Mouse (Mus musculus): ENCODE data around the gene Rnf144b.

Gene Rnf144b

DNA sequence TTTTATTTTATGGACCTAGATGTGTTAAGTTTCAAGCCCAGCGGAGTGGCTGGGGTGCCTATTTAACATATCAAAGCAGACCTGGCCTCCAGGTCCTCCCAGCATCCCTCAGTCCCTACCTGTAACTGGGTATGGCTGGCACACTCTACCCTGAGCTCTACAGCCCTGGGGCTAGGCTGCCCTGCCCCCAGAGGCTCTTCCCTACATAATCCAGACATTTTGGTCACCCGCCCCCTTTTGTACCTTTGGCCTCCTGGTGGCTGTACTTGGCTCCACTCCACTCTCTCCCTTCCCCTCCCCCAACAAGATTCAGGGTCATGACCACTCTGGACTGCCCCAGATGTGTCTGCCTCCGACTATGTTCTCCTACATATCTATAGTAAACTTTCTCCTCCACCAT is 2.0 kb downstream of the Rnf144b start:
- no peak for DNase-seq (ENCODE audit: low spot score in 2 of 2)

DNA sequence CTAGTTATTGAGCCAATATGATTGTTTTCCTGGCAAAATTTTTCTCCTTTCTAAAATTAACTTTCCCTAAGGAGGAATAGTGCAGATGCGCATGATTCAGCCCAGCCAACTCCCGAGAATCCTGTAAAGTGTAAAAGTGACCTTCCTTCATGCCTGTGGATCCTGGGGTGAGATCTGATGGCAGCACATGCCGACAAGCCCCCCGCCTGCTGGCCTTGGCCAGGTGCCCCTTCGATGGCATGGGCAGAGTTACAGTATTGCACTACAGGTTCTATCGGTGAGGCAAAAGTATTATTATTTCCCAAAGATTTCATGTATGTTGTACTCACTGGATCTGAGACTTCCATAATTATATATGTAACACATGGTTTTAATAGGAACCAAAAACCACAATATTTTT is 2.5 kb downstream of the Rnf144b start:
- DNase-seq (ENCODE audit: low spot score in 2 of 2): no peak

DNA sequence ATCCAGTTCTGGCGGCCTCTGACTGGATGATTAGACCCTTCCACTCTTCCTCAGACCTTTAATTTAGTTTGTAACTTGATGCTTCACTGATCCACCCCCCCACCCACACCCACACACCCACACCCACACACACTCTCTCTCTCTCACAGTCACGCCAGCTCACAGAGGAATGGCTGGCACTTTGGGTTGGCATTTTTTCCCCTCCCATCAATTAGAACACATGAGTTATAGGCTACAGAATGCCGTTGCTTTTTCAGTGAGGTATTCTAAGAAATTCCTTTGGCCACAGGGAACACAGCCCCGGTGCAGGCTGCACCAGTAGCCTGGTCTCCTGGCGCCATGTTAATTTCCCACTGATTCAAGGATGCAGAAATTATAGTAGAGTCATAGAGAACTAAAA is 3.1 kb downstream of the Rnf144b start:
- DNase-seq (ENCODE audit: low spot score in 2 of 2): no peak

DNA sequence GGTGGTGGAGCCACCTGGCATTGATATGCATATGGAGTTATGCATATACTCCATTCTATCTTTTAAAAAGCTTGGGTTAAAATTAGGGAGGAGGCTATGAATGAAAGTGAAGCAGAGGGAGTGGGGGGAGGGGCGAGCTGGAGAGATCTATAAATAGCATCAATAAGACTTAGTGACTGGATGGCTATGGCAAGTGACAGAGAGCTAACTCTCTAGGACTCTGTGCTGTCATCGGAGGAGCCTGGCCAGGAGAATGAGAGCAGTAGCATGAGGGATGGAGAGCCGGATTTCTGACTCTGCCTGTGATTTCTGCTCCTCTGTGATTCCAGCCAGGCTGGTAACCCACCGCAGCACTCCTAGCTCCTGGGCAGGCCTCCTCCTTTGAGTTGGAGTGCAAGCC is 6.6 kb downstream of the Rnf144b start:
- DNase-seq (ENCODE audit: low spot score in 2 of 2): no peak

DNA sequence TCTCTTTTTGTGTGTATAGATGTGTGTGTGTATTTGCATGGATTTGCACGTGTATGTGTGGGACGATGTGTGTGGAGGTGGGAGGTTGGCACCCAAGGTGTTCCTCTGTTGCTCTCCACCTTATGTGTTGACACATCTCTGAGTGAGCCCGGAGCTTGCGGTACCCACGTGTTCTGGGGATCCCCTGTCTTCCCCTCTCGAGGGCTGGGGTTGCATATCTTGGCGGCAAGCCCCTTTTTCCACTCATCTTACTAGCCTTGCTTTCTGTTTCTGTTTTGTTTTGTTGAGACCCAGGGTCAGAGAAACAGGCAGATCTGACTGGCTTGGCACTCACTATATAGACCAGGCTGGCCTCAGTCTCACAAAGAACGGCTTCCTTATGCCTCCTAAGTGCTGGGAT is 10.6 kb downstream of the Rnf144b start:
- DNase-seq (ENCODE audit: low spot score in 2 of 2): no peak

DNA sequence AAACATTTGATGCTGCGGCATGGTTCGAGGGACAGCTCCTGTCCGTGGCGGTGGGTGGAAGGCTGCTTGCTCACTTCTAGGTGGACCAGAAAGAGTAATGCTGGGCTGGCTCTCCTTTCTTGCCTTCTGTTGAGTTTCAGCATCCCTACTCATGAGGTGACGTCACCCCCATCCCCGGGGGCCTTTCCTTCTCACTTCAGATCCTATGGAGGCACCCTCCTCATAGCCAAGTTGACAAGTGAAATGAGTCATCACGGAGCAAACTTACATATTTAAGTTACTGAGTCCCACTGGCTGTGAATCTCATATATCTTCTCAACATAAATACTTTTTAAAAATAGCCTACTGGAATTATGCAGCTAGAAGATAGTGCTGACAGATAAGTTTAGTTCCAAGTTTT is 12.4 kb downstream of the Rnf144b start:
- no peak for DNase-seq (ENCODE audit: low spot score in 2 of 2)

DNA sequence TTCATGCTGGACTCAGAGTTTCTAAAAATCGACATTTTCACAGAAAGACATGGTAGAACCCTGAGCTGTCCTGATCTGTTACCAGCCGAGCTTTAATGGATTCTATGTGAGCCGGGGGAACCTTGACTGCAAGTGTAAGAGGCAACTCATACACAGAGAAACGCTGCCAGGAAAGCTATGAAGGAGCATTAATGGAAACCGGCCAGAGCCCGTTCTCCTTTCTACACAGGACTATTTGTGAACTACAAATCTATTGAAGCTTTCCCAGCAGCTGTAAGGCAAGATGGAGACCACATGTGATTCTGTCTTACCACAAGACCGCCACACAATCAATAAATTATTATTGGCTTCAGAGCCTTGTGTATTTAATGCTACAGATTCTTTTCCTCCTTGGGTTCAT is 13.3 kb downstream of the Rnf144b start:
- no peak for DNase-seq (ENCODE audit: low spot score in 2 of 2)

DNA sequence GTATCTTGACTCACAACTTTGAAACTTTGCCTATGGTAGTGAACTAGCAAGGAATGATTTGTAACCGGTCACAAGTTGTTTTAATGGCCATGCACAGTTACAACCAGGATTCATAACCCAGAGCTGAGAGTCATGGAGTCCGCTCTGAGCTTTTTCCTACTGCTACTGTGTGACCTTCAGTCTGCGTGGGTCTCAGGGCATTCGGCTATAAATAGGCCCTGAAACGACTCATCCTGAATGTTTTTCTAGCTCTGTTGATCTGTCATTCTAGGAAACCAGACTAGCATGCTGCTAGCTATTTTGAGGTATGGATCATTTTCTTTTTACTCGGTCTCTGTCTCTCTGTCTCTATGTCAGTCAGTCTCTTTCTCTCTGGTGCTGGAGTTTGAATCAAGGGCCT is 20.3 kb downstream of the Rnf144b start:
- DNase-seq (ENCODE audit: low spot score in 2 of 2): no peak

DNA sequence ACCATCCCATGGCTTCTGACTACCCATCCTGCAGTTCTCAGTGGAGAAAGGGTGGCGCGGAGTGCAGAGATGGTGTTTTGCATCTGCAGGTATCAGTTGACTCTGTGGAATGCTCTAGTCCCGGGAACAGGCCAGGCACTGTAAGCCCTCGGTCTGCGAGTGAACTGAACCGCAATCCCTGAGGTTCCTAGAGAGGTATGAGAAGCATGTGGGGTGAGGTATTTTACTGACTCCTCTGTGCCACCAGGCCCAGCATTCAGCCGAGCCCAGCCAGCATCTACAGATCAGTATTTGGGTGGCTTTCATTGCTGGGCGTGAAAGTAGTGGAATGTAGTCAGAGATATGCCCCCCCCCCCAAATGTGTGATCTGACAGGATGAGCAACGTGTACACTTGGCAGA is 23.5 kb downstream of the Rnf144b start:
- DNase-seq (ENCODE audit: low spot score in 2 of 2): no peak

DNA sequence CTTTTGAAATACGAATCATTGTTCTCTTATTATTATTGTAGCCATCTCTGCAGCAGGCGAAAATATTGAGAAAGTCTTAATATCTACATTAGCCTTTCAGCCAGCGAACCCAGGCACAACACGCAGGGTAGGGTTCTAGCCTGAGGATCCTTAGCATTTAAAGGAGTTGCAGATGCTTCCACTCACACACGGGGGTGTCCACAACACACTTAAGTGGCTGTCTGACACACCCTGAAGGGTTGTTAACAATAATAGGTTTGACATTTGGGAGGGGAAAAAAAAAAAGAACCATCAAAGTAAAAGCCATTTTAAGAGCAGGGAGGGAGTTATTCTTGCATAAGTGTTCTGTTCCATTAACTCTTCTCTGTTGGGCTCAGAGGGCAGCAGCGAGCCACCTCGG is 23.9 kb downstream of the Rnf144b start:
- no peak for DNase-seq (ENCODE audit: low spot score in 2 of 2)

DNA sequence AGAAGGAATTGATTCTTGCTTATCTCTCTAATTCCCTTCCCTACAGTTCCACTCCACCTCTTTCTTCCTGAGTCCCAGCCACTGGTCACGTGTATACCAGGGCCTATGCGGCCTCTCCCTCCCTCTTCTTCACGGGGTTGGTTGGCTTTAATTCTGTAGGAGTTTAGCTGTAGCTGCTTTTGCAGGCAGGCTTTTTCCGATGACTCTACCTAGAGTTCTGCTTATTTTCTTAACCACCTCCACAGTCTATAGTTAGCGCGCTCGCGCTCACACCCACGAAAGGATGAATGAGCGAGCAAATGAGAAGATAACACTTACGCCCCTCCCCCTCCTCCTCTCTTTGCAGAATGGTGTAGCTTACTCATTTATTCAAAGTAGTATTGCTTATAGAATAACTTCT is 26.1 kb downstream of the Rnf144b start:
- no peak for DNase-seq (ENCODE audit: low spot score in 2 of 2)

DNA sequence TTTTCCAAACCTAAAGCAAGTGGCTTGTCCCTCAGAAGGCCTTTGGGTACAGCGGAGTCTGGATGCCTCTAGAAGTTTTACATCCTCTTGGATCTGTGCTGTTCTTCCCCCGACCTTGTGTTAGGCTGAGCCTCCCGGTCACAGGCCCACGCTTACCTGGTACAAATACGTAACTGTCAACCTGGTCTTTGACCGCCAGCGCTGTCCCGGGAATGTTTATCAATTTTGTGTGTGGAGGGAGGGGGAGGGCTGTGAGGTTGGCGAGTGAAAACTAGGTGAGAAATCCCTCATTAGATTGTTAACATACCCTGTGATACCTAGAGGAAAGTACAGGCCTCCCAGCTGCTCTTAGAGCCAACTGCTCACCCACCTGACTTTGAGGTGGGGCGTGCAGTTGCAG is 27.5 kb downstream of the Rnf144b start:
- no peak for DNase-seq (ENCODE audit: low spot score in 2 of 2)

DNA sequence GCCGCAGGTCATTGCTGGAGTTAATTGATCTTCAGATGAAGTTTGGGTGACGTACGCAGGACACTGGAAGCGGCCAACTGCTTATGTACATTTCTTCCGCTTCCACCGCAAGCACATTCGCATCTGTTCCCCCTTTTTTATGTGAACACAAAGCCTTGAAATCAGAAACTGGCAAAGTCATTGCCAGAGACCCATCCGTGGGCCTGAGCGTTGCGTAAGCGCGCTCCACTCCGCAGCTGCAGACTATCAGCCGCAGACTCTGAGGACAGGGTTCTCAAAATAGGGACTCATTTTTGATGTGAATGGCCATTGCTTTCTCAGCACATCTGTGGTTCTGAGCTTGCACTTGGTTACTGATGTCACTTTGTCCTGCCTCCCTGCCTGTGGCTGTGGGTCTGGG is 28.6 kb downstream of the Rnf144b start:
- no peak for DNase-seq (ENCODE audit: low spot score in 2 of 2)

DNA sequence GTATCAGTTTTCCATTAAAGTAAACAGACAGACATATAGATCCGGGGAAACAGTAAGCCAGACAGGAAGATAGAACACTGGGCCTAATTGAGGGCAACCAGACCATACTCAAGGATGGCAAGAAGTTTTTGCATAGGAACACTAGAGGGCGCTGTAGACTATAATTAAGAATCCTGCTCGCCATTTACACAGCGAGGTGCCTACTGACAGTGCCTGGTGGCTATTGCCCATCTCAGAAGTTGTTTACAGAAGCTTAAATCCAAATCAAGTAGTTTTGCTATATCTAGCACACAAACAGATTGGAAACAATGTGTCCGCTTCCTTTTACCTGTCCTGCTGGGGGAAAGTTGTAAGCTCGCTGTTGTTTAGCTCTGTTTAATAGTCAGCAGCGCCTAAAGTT is 29.9 kb downstream of the Rnf144b start:
- DNase-seq (ENCODE audit: low spot score in 2 of 2): no peak

DNA sequence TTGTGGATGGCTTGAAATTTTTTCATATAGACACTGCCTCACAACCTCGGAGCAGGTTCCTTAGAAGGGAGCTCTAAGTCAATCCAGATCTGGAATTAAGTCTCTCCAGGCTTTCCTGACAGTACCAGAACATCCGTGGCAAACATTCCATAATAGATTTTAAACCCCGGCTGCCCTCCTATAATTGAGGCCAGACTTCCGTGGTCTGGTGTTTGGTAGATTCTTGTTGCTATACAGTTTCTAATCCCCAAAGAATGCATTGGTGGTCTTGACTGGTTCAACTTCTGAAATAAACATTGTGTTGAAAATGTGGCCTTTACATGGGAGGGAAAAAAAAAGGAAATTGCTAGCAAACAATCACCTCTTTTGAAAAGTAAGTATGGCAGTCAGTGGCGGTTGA is 30.8 kb downstream of the Rnf144b start:
- no peak for DNase-seq (ENCODE audit: low spot score in 2 of 2)

DNA sequence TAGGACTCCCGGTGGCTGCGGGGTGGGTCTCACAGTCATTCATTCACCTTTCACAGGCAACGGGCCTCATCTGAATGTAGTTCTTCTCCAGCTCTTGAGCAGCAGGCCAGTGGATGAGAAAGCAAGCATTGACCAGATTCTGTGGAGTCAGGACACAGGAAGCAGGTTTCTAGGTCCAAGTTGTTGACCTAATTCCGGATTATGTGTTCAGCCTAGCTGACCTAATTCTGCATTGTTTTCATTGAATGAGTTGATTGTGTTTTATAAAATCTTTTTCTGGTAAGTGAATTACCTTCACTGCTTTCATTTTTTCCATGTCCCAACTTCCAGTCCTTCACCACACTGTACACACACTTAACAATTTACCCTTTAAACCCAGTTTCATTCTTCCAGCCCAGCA is 32.4 kb downstream of the Rnf144b start:
- no peak for DNase-seq (ENCODE audit: low spot score in 2 of 2)

DNA sequence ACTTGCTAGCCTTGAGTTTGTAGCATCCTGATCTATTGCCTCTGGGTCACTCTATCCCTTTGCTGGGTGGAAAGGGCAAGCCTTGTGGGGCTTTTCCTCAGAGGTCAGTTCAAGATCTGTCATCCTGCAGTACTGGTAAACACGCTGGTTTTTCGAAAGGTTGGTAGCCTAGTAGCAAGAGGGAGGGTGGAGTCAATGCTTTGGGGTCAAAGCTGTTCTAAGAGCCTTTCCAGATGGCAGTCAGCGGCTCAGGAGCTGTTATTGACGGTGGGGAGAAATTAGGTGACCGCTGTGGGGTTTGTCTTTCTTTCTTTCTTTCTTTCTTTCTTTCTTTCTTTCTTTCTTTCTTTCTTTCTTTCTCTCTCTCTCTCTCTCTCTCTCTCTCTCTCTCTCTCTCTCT is 34.4 kb downstream of the Rnf144b start:
- DNase-seq (ENCODE audit: low spot score in 2 of 2): no peak

DNA sequence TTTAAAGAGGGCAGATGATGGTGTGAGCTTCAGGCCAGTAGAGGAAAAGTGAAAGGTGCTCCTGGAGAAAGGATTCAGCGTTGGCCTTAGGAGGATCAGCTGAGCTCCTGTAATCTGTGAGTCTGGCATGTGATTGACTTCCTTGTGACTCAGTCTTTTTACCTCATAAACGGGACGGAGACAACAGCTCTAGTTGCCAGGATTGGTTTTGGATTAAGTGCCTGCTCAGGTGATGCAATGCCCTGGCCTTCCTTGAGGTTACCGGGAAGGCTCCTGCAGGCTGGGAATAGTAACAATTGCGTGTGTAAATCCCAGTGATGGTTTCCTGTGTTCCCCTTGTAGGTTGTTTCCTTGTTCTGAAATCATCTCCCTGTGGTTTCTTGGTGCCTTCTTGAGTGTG is 39.5 kb downstream of the Rnf144b start:
- no peak for DNase-seq (ENCODE audit: low spot score in 2 of 2)

DNA sequence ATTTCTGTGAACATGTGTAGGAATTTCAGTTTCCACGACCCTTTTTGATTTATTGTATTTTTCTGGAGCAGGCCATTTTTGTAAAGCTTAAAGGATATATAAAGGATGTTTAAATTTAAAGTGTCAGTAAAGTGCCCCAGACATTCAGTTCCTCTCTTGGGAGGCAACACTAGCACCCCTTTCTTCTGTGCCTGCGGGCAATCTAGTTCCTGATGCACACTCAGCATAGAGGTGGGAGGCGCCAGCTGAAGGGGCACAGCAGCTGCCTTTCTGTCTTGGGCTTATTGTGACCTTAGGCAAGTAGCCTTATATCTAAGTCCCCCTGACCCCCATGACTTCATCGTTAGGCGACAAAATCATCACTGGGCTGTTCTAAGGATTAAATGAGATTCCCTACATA is 42.3 kb downstream of the Rnf144b start:
- DNase-seq (ENCODE audit: low spot score in 2 of 2): no peak

DNA sequence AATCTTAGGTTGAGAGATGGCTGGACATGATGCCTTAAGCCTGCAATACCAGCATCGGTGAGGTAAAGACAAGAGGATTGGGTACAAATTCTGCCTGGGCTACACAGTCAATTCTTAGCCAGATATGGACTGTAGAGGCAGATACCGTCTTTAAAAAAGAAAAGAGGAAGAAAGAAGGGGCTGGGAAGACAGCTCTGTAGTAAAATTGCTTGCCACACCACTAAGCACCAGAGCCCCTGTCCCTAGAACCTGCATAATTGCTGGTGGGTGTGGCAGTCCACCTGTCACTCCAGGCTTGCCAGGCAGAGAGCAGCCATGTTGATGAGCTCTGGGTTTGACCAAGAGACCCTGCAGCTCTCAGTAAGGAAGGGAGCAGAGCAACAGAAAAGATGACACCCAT is 42.8 kb downstream of the Rnf144b start:
- no peak for DNase-seq (ENCODE audit: low spot score in 2 of 2)

DNA sequence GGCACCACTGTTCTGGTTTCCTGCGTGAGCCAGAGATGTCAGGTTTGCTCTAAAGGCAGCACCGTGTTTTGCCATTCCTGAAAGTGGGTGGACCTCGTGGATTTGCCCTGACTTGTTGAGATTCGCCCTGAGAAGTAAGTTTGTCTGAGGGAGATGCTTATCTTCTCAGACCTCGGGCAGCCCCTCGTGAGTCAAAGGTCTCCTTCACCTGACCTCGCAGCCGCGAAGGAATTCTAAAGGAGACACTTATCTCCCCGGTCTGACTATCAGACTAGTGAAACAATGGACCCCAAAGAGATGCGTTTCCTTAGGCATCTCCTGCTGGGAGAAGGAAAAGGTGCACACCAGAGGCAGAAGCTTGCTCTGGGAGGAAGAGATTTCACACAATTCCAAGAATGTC is 46.0 kb downstream of the Rnf144b start:
- DNase-seq (ENCODE audit: low spot score in 2 of 2): no peak

DNA sequence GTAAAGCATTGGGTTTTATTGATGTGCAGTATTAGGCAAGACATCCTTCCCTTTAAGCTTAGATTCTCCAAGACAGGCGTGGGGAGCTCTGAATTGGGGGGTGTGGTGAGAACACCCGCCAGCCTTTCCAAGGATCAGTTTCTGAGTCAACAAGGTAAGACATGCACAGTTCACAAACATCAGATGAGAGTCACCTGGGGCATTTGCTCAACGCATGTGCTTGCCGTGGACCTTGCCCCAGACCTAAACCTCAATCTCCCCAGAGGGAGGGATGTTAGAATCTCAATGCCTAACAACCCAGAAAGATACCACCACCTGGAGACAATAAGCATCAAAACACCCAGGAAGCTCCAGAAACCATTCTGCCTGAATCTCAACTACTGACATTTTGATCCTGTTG is 47.6 kb downstream of the Rnf144b start:
- DNase-seq (ENCODE audit: low spot score in 2 of 2): no peak

DNA sequence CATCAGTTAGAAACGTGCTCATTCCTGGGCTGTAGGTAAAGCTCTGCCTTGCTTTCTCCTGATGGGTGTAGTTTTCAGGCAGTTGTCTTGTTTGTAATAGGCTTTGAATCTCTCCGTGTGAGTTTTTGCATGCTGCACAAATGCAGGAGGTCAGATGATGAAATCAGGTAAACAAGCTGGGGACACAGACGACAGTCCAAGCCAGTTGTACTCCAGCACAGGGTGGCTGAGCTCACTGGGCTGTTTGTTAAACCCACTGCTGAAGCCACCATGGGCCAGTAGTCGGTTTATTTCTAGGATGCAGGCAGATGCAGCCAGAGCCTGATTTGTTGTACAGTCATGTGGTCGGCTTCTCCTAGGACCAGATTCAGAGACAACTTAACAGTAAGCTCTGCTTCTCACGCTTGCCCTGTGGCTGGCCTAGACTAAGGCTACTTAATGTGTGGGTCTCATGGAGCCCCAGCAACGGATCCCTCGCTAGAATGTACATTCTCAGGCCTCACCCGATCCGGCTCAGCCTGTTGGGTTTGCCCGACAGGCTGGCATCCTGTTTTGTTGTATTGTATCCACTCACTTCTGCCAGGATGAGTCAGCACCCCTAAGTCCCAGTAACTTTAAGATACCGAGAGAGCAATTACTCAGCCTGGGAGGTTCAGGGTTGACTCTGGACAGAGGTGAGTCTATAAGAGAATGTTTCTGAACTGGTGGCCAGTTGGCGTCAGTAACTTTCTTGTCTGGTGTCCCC is 48.5 kb downstream of the Rnf144b start:
- DNase-seq (ENCODE audit: low spot score in 2 of 2): peak in 1 of 2 experiments; percentile 26

DNA sequence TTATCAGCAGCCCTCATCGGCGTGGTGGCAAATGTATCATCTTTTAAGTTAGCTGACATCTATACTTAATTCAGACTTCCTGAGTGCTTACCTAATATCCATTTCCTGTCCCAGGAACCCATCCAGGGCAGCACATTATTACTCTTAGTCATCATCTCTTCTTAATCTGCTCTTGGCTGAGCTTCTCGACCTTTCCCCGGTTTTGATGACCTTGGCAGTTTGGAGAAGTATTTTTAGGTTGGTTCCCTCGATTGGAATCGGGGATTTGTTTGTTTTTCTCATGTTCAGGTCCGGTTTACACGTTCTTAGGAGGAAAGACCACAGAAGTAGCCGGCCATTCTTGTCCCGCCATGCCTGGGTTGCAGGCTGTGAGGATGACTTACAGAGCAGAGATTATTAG is 50.4 kb downstream of the Rnf144b start:
- DNase-seq (ENCODE audit: low spot score in 2 of 2): no peak
